Mouse (Mus musculus) cortical plate, adult 2 months (tissue): ENCODE data around the gene Prss54.

Source experiments
- CTCF ChIP-seq: fragments of 200-500 bp; IDR thresholded peaks from 2 replicates; pipeline ENCODE4 v1.5.1; 2011; ENCODE audit warnings: mild to moderate bottlenecking, control low read depth, low read length; ENCODE audit not compliant: insufficient read depth; ENCODE audit errors: extremely low read depth
- POLR2A ChIP-seq: fragments of 200-500 bp; IDR thresholded peaks from 2 replicates; pipeline ENCODE4 v1.6.1; 2011; ENCODE audit warnings: mild to moderate bottlenecking, low read length, control low read depth; ENCODE audit not compliant: insufficient read depth; ENCODE audit errors: extremely low read depth

DNA sequence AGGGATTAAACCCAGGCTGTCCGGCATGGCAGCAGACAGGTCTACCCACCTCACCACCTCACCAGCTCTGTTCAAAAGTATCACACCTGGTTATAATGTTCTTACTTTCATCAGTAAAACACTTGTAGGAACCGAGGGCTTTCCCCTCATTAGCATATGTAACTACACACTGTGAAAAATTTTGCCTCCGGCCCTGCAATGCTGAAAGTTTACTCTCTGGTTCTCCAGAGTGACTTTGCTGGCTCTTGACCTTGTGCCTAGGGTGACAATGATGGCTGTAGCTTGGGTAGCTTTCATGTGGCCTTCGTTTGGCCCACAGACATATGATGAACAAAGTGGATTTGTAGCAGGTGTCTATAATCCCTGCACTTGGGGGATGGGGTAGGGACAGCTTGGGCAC is 29.2 kb downstream of the Prss54 start:
- no peak for TF ChIP-seq CTCF
- TF ChIP-seq POLR2A: no peak
